Mouse (Mus musculus) limb, embryonic 12.5 days (tissue): ENCODE measurements around the gene Kif13a. TPM values are rescaled to one million over a fixed set of nuclear protein-coding genes. Genes with fewer than 3 reads are reported as not detected.

ENCODE experiments used
- ATAC-seq: fragments of 200-750 bp; cut with Nextera tagmentation; 2 replicates; pipeline ENCODE4 v1.8.0; 2017; ENCODE audit warnings: low read depth, moderate TSS enrichment; ENCODE audit not compliant: insufficient number of reproducible peaks, insufficient read depth, low FRiP score, low TSS enrichment
- H3K27ac ChIP-seq: fragments of 300-500 bp; sonication (generic); 2 replicates; pipeline ENCODE4 v1.5.1; 2016; ENCODE audit warnings: mild to moderate bottlenecking, moderate library complexity
- H3K27me3 ChIP-seq: fragments of 300-500 bp; sonication (generic); 2 replicates; pipeline ENCODE4 v1.6.1; 2016; ENCODE audit warnings: mild to moderate bottlenecking, moderate library complexity
- H3K36me3 ChIP-seq: fragments of 300-500 bp; sonication (generic); 2 replicates; pipeline ENCODE4 v1.6.1; 2016; ENCODE audit warnings: mild to moderate bottlenecking, moderate library complexity
- H3K4me1 ChIP-seq: fragments of 300-500 bp; sonication (generic); replicated peaks from 2 replicates; pipeline ENCODE4 v1.6.1; 2016
- H3K4me2 ChIP-seq: fragments of 300-500 bp; sonication (generic); 2 replicates; pipeline ENCODE4 v1.6.1; 2016; ENCODE audit warnings: mild to moderate bottlenecking, moderate library complexity
- H3K4me3 ChIP-seq: fragments of 300-500 bp; sonication (generic); replicated peaks from 2 replicates; pipeline ENCODE4 v1.5.1; 2016; ENCODE audit warnings: mild to moderate bottlenecking
- H3K9ac ChIP-seq: fragments of 300-500 bp; sonication (generic); replicated peaks from 2 replicates; pipeline ENCODE4 v1.6.1; 2016; ENCODE audit warnings: mild to moderate bottlenecking, moderate library complexity
- H3K9me3 ChIP-seq: fragments of 300-500 bp; sonication (generic); 2 replicates; pipeline ENCODE4 v1.6.1; 2016; ENCODE audit warnings: mild to moderate bottlenecking, moderate library complexity
- WGBS: fragments of 180-500 bp; shearing (Covaris S2); methylation state at CpG from one replicate; pipeline ENCODE4 v1.1.7; 2016; 5-methylcytosine and 5-hydroxymethylcytosine counted together
- polyA plus RNA-seq: library from polyadenylated mRNA; unstranded; fragments of >200 nt; fragmentation: Nextera tagmentation; extraction: Ambion mirVana; gene quantifications from 2 replicates; pipeline ENCODE4 v1.2.1, GENCODE M21; 2016

The Kif13a gene
- polyA plus RNA-seq, 1 experiment from 2014 or later, result 23.3 TPM

DNA sequence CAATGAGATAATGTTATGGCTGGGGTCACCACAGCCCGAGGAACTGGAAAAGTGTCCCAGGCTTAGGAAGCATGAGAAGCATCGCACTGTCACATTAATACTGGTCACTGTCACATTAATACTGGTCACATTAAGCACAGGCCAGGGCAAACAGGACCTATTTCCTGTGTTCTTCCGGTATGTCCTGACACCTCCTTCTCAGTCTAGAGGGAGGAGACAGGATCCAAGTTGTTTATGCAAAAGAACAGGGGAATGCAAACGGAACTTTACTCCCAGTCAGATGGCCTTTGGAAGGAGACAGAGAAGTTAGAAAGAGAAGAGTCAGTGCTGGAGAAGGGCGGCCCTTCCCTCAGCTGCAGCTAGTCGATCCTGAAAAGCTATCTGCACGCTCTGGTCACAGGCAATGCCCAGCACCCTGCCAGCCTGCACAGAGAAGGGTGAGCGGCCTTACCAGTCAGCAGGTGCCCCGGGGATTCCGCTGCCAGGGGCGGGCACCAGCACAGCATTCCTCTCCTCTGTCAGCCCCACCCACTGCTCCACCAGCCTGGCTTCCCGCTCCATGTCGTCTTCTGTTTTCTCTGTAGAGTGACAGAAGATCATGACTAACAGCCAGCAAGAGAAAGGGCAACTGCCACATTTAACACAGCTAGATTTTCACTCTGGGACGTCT is 152.9 kb downstream of the Kif13a start:
- Histone ChIP-seq H3K4me3 (no peak overlapping the region), H3K9me3 (no peaks in the 10 kb centered on the region), H3K9ac (no peak overlapping the region), H3K36me3 (peaks cover 48% of the 10 kb centered on the region), H3K4me1 (peaks cover 10% of the 10 kb centered on the region), H3K27ac (no peak overlapping the region), H3K4me2 (no peak overlapping the region), H3K27me3 (no peaks in the 10 kb centered on the region)
- no peak for ATAC-seq
- 78% methylated on average over 14 of the region's 14 CpGs for WGBS

DNA sequence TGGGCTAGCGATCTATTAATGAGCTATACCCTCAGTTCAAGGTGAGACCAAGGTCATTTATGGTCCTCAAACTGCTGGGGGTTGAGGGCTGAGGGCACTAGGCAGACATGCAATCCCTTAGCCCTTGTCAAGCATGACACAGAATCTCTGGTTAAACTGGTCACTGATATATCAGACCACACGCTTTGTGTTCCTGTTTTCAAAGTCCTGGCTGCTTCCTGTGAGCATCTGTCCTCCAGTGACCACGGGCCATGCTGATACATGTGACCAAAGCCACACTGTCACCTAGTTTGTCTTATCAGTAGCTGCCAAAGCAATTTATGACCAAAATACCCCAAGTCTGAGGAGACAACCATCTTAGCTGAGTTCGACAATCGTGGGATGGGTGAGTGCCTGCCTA is 154.7 kb downstream of the Kif13a start:
- no peak overlapping the region for H3K9ac ChIP-seq
- no peaks in the 10 kb centered on the region for H3K27me3 ChIP-seq
- peaks cover 4% of the 10 kb centered on the region for H3K4me1 ChIP-seq
- no peak for ATAC-seq
- H3K4me2 ChIP-seq, result no peak overlapping the region
- H3K4me3 ChIP-seq, result no peak overlapping the region
- peaks cover 62% of the 10 kb centered on the region for H3K36me3 ChIP-seq
- H3K9me3 ChIP-seq, result no peaks in the 10 kb centered on the region
- H3K27ac ChIP-seq, result no peak overlapping the region
- WGBS, result 88% methylated on average over 5 of the region's 5 CpGs

DNA sequence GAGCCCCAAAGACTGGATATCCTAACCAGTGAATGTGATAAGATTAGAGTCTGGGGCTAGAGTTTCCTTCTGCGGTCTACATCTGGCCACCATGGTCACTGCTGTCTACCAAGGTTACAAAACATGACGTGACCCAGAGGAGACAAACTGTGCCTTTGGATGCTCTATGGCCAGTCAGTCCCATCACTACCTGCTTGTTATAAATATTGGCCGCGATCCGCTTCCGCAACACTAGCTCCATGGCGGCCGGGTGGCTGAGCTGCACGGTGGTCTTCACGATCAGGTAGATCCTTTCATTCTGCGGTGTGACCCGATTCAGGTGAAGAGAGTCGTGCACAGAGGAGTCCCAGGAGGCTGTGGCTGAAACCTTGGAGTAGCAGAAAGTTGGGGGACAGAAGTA is 157.1 kb downstream of the Kif13a start:
- no peak overlapping the region for H3K9ac ChIP-seq
- H3K27me3 ChIP-seq, result no peaks in the 10 kb centered on the region
- no peak overlapping the region for H3K4me3 ChIP-seq
- H3K27ac ChIP-seq, result no peak overlapping the region
- H3K36me3 ChIP-seq, result peaks cover 80% of the 10 kb centered on the region
- no peak for ATAC-seq
- no peak overlapping the region for H3K4me2 ChIP-seq
- H3K9me3 ChIP-seq, result no peaks in the 10 kb centered on the region
- WGBS, result 96% methylated on average over 13 of the region's 13 CpGs
- H3K4me1 ChIP-seq, result no peaks in the 10 kb centered on the region

DNA sequence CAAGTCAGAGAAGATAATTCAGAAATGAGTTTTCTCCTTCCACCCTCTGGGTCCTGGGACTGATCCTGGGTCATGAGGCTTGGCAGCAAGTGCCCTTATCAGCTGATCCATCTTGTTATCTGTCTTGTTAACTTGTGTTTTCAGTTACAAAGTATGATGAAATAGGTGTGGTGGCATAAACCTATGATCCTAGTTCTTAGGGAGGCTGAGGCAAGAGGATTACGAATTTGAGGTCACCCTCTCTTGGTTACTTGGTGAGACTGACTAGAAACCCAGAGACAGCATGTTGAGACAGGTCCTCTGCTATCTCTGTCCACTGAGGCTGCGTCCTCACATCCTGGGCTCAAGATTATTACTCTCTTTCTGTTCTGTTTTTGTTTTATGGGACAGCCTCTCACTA is 164.3 kb downstream of the Kif13a start:
- no peak for ATAC-seq
- 87% methylated on average over 2 of the region's 2 CpGs for WGBS
- Histone ChIP-seq H3K9me3 (no peaks in the 10 kb centered on the region), H3K27ac (no peak overlapping the region), H3K9ac (no peak overlapping the region), H3K4me1 (no peaks in the 10 kb centered on the region), H3K4me2 (no peak overlapping the region), H3K27me3 (no peaks in the 10 kb centered on the region), H3K4me3 (no peak overlapping the region), H3K36me3 (peaks cover 82% of the 10 kb centered on the region)

DNA sequence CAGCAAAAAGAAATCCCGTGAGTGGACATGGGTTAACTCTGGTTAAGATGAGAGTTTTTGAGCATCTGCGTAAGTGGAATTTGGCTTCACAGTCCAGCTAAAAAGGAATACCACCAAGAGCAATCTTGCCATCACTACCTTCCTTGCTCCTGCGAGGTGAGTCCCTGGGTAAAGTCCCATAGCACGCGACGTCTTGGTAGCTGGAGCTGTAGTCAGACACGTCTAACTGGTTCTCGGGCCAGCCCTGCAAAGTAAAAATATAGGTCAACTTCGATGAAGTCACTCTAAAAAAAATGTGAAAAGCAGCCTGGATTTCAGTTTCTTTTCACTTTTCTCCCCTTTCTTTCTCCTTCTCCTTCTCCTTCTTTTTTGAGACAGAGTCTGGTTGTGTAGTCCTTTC is 166.5 kb downstream of the Kif13a start:
- H3K36me3 ChIP-seq, result peaks cover 74% of the 10 kb centered on the region
- no peak overlapping the region for H3K27ac ChIP-seq
- no peaks in the 10 kb centered on the region for H3K9me3 ChIP-seq
- H3K4me2 ChIP-seq, result no peak overlapping the region
- no peaks in the 10 kb centered on the region for H3K4me1 ChIP-seq
- 91% methylated on average over 9 of the region's 9 CpGs for WGBS
- ATAC-seq, result no peak
- no peak overlapping the region for H3K4me3 ChIP-seq
- no peak overlapping the region for H3K9ac ChIP-seq
- H3K27me3 ChIP-seq, result no peaks in the 10 kb centered on the region

DNA sequence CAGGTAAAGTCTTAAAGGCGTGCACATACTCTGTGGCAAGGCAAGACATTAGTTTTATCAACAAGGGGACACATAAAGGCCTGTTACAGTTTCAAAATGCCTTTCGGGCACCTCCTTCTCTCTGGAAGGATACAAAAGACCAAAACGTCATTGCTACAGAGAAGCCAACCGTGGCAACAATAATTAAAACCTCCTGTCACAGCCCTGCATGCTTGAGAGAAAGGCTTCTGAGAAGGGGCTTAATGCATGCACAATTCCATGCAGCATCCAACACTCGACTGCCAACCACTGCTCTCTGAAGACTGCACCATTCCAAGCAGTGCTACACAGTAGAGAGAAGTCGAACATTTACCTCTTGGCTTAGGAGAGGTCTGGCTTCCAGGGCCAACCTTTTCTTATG is 168.7 kb downstream of the Kif13a start:
- peaks cover 64% of the 10 kb centered on the region for H3K36me3 ChIP-seq
- 54% methylated on average over 6 of the region's 6 CpGs for WGBS
- no peak overlapping the region for H3K27ac ChIP-seq

DNA sequence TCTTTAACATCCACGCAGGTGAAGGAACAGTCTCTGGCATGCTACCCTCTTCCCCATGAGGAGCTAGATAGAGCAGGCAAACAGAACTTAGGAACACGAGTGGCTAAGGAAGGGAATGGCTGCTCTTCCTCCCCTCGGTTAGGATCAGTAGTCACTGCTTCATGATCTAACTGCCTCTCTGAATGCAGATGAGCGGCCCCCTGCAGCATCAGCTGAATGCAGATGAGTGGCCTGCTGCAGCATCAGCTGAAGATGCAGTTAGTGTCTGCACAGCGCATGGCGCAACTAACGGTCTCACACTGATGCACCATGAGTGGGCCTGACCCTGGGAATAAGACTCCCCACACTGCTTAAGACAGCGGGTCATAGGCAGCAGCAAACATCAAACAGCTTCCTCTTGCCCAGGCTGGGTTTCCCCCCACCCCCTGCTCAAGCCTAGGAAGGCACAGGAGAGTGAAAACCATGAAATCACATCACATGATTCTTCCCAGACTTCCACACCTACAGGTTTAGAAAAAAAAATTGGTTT is 170.3 kb downstream of the Kif13a start:
- no peaks in the 10 kb centered on the region for H3K27me3 ChIP-seq
- H3K27ac ChIP-seq, result no peak overlapping the region
- no peak overlapping the region for H3K4me2 ChIP-seq
- H3K9ac ChIP-seq, result no peak overlapping the region
- H3K4me3 ChIP-seq, result no peak overlapping the region
- peaks cover 56% of the 10 kb centered on the region for H3K36me3 ChIP-seq
- no peak for ATAC-seq
- no peaks in the 10 kb centered on the region for H3K4me1 ChIP-seq
- no peaks in the 10 kb centered on the region for H3K9me3 ChIP-seq
- 86% methylated on average over 8 of the region's 8 CpGs for WGBS

More for the DNA sequence above, 168.7 kb downstream of the Kif13a start:
- no peak overlapping the region for H3K4me2 ChIP-seq
- no peak overlapping the region for H3K9ac ChIP-seq
- ATAC-seq, result no peak
- H3K9me3 ChIP-seq, result no peaks in the 10 kb centered on the region
- H3K4me1 ChIP-seq, result no peaks in the 10 kb centered on the region
- no peaks in the 10 kb centered on the region for H3K27me3 ChIP-seq
- no peak overlapping the region for H3K4me3 ChIP-seq

DNA sequence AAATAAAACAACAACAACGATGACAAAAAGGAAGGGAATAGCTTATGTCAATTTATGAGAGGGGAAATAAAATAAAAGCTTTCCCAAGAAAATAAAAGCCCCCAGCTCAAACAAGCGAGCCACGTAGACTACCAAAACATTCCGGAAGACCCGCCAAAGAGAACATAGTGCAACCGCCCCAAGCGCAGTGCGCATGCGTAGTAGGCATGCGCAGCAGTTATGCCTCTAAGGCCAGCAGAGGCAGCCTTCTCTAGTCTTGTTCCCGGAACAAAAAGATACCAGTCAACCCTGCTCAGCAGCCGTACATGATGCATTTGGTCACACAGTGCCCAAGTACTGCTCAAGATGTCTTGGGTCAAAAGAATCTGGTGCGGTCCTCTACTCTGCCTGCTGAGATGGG is 171.0 kb downstream of the Kif13a start:
- no peaks in the 10 kb centered on the region for H3K9me3 ChIP-seq
- ATAC-seq, result no peak
- H3K36me3 ChIP-seq, result peaks cover 50% of the 10 kb centered on the region
- WGBS, result 96% methylated on average over 13 of the region's 13 CpGs
- no peak overlapping the region for H3K27ac ChIP-seq
- H3K9ac ChIP-seq, result no peak overlapping the region
- no peaks in the 10 kb centered on the region for H3K27me3 ChIP-seq
- no peak overlapping the region for H3K4me3 ChIP-seq
- H3K4me2 ChIP-seq, result no peak overlapping the region
- H3K4me1 ChIP-seq, result no peaks in the 10 kb centered on the region

DNA sequence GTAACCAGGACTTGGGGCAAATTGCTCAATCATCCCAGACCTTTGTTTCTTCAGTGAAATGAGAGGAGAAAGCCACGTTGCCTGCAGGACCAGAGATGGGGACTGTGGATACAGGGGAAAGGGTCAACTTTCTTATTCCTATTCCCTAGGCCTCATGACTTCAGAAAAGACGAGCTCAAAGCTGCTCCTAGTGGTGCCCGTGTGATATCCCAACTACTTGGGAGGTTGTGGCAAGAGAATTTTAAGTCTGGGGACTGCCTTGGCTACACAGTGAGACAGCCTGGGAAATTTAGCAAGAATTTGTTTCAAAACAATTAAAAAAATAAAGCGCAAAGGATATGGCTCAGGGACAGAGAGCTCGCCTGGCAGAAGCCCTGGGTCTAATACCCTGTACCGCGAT is 171.7 kb downstream of the Kif13a start:
- 89% methylated on average over 7 of the region's 7 CpGs for WGBS

DNA sequence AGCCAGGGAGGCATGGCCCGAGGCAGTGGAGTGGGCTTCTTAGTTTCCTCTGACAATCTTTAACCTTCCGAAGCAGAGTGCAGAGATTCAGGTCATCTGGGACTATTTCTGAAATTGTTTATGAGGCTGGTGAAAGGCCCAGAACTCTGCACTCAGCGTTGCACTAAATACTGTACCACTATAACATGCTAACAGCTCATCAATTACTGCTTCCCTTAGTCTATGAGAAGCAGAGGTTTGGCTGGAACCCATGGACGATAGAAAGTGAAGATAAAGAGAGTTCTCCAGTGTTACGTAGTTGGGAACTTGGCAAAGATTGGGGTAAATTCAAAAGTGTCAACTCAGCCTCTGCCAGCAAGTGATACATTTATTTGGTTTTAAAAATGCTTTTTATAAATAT is 176.4 kb downstream of the Kif13a start:
- Histone ChIP-seq H3K4me1 (no peaks in the 10 kb centered on the region), H3K9ac (no peak overlapping the region), H3K36me3 (peaks cover 41% of the 10 kb centered on the region), H3K9me3 (no peaks in the 10 kb centered on the region), H3K27me3 (no peaks in the 10 kb centered on the region), H3K27ac (no peak overlapping the region), H3K4me2 (no peak overlapping the region), H3K4me3 (no peak overlapping the region)
- WGBS, result 85% methylated on average over 5 of the region's 5 CpGs
- no peak for ATAC-seq

More for the DNA sequence above, 171.7 kb downstream of the Kif13a start:
- no peak overlapping the region for H3K4me3 ChIP-seq
- no peak overlapping the region for H3K9ac ChIP-seq
- peaks cover 45% of the 10 kb centered on the region for H3K36me3 ChIP-seq
- no peaks in the 10 kb centered on the region for H3K27me3 ChIP-seq
- no peaks in the 10 kb centered on the region for H3K4me1 ChIP-seq
- no peak overlapping the region for H3K4me2 ChIP-seq
- H3K27ac ChIP-seq, result no peak overlapping the region
- no peaks in the 10 kb centered on the region for H3K9me3 ChIP-seq
- no peak for ATAC-seq

DNA sequence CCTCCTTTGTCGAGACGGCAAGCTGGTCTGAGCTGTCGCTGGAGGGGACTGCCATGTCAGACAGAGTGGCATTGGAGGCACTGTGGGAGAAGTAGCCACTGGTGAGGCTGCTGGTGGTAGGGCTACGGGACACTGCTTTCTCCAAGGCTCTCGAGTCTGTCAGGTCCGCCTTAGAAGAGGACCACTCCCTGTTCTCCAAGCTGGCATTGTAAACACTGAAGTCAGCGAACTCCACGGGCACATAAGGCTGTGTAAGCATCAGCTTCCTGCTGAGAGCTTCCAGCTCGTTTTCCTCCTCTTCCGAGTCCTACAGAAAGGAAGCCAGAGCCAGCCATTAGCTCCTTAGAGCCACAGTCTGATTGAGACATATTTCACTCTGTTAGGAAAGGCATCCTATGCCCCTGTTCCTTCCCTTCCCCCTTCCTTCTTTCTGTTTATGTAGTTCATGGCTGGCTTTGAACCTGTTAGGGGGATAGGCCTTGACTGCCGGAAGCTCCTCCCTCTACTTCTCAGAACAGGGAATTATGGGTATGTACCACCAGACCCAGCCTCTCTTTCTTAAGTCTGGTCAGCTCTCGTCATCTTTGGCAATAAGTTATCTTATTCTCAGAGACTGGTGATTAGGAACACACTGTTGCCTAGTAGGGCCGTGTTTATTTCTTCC is 177.0 kb downstream of the Kif13a start:
- WGBS, result 81% methylated on average over 13 of the region's 13 CpGs
- ATAC-seq, result no peak
- no peak overlapping the region for H3K9ac ChIP-seq
- no peaks in the 10 kb centered on the region for H3K4me1 ChIP-seq
- no peak overlapping the region for H3K4me3 ChIP-seq
- no peak overlapping the region for H3K4me2 ChIP-seq
- H3K9me3 ChIP-seq, result no peaks in the 10 kb centered on the region
- H3K27me3 ChIP-seq, result no peaks in the 10 kb centered on the region
- H3K27ac ChIP-seq, result no peak overlapping the region
- peaks cover 38% of the 10 kb centered on the region for H3K36me3 ChIP-seq
